Mouse (Mus musculus): Measurements from ENCODE around the gene Gcm2. TPM values are rescaled to one million over a fixed set of nuclear protein-coding genes. Genes with fewer than 3 reads are reported as not detected.

The Gcm2 gene
- polyA plus RNA-seq (2015; fragmentation: Nextera tagmentation; extraction: Ambion mirVana) = not detected in 2 replicates

DNA sequence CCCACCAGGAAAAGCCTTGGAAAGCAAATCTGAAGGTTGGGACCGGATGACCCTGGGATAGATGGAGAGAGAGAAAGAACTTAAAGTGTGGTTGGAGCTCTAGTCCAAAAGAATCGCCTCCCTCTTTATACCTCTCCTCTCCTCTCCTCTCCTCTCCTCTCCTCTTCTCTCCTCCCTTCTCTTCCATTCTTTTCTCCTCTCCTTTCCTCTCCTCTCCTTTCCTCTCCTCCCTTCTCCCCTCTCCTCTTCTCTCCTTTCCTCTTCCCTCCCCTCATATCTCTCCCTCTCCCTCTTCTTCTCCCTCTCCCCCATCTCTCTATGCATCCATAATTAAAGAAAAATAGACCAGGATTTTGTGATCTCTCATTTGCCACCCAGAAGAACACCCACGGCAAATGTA, at the start of gene Gcm2:
Gcm2 (minus strand) TSS at position 101 of the 400 bp plus-strand sequence.
- no peak within 1 kb of the TSS for H3K4me3 ChIP-seq (ENCODE audit: low read length)
- no peaks in the 10 kb centered on the region for H3K9me3 ChIP-seq (ENCODE audit: control insufficient read depth, low read length)
- H3K27ac ChIP-seq (ENCODE audit: low read depth, low read length) = no peak within 1 kb of the TSS
- no peak within 1 kb of the TSS for H3K4me2 ChIP-seq (ENCODE audit: low read length)
- no peak within 1 kb of the TSS for H3K9ac ChIP-seq (ENCODE audit: low read depth, low read length)
- H3K4me1 ChIP-seq (ENCODE audit: control insufficient read depth, insufficient read depth, low read depth, low read length) = no peaks in the 10 kb centered on the region
- no peaks in the 10 kb centered on the region; the same call in 1 of the 2 replicates for H3K27me3 ChIP-seq (replicated peaks; ENCODE audit: control insufficient read depth, insufficient read depth, low read length)
- WGBS = 70% methylated on average over 3 of the region's 3 CpGs
- no peak for ATAC-seq
- H3K36me3 ChIP-seq (ENCODE audit: control insufficient read depth, insufficient read depth, low read length) = no peaks in the 10 kb centered on the region

DNA sequence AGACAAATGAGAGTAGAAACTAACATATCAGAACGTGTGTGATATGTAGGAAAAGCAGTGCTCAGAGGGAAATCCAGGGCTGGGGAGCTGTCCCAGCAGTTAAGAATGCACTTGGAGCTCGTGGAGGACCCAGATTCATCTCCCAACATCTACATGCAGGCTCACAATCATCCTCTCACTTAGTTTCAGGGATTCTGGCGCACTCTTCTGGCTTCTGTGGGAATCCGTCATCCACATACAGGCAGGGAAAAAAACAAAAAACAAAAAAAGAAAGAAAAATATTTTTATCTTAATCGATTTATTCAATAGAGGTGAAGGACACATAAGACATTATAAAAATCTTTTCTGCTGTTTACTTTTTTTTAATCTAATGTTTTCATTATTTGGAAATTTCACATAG, 47.6 kb upstream of the Gcm2 start:
- no peak for ATAC-seq
- Histone ChIP-seq H3K4me1 (ENCODE audit: control insufficient read depth, insufficient read depth, low read depth, low read length) (no peaks in the 10 kb centered on the region), H3K9me3 (ENCODE audit: control insufficient read depth, low read length) (no peaks in the 10 kb centered on the region), H3K27me3 (replicated peaks; ENCODE audit: control insufficient read depth, insufficient read depth, low read length) (no peaks in the 10 kb centered on the region), H3K27ac (ENCODE audit: low read depth, low read length) (no peak overlapping the region), H3K4me3 (ENCODE audit: low read length) (no peak overlapping the region), H3K4me2 (ENCODE audit: low read length) (no peak overlapping the region), H3K9ac (ENCODE audit: low read depth, low read length) (no peak overlapping the region), H3K36me3 (ENCODE audit: control insufficient read depth, insufficient read depth, low read length) (no peaks in the 10 kb centered on the region)
- 60% methylated on average over 5 of the region's 5 CpGs for WGBS

DNA sequence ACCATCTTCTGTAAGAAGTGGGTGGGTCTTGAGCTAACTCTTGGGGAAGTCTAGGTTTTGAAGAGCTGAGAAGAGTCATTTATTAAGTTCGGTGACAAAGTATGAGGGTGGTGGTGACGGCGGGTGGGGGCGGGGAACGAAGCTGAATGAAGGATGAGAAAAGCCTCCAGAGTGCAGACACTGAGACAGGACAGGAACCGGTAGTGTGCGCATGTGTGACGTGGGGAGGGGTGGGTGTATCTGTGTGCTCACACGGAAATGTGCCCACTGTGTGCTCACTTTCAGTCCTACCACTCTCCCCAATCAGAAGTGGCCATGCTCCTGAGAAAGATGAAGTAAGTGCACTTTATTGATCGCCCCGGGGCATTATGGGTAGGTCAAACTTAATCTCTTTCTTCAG, 42.3 kb upstream of the Gcm2 start:
- no peaks in the 10 kb centered on the region for H3K9me3 ChIP-seq (ENCODE audit: control insufficient read depth, low read length)
- no peak overlapping the region for H3K4me3 ChIP-seq (ENCODE audit: low read length)
- no peak overlapping the region for H3K9ac ChIP-seq (ENCODE audit: low read depth, low read length)
- H3K4me2 ChIP-seq (ENCODE audit: low read length) = no peak overlapping the region
- ATAC-seq = no peak
- H3K4me1 ChIP-seq (ENCODE audit: control insufficient read depth, insufficient read depth, low read depth, low read length) = no peaks in the 10 kb centered on the region
- no peak overlapping the region for H3K27ac ChIP-seq (ENCODE audit: low read depth, low read length)
- WGBS = 86% methylated on average over 11 of the region's 11 CpGs
- no peaks in the 10 kb centered on the region for H3K27me3 ChIP-seq (replicated peaks; ENCODE audit: control insufficient read depth, insufficient read depth, low read length)
- H3K36me3 ChIP-seq (ENCODE audit: control insufficient read depth, insufficient read depth, low read length) = no peaks in the 10 kb centered on the region

DNA sequence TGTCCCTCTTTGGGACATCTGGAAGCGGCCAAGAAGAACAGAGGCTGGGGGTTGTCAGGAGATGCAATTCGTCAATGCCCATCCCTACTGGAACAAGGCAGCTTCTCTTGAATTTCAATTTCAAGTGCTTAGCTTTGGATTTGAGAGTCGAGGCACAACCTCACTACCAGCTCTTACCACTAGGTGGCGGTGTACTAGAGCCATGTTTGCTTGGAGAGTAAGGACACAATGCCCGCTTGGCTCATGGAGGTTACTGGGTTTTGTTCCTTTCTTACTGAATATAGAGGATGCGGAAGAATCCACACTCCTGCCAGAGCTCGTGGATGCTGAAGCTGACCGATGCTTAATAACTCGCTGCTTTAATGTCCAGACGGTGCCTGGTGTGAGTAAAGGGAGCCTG, 35.4 kb upstream of the Gcm2 start:
- Histone ChIP-seq H3K36me3 (ENCODE audit: control insufficient read depth, insufficient read depth, low read length) (no peaks in the 10 kb centered on the region), H3K4me1 (ENCODE audit: control insufficient read depth, insufficient read depth, low read depth, low read length) (no peaks in the 10 kb centered on the region), H3K27ac (ENCODE audit: low read depth, low read length) (no peak overlapping the region), H3K4me2 (ENCODE audit: low read length) (no peak overlapping the region), H3K9me3 (ENCODE audit: control insufficient read depth, low read length) (no peaks in the 10 kb centered on the region), H3K9ac (ENCODE audit: low read depth, low read length) (no peak overlapping the region), H3K27me3 (replicated peaks; ENCODE audit: control insufficient read depth, insufficient read depth, low read length) (no peaks in the 10 kb centered on the region), H3K4me3 (ENCODE audit: low read length) (no peak overlapping the region)
- 77% methylated on average over 10 of the region's 10 CpGs for WGBS
- no peak for ATAC-seq

DNA sequence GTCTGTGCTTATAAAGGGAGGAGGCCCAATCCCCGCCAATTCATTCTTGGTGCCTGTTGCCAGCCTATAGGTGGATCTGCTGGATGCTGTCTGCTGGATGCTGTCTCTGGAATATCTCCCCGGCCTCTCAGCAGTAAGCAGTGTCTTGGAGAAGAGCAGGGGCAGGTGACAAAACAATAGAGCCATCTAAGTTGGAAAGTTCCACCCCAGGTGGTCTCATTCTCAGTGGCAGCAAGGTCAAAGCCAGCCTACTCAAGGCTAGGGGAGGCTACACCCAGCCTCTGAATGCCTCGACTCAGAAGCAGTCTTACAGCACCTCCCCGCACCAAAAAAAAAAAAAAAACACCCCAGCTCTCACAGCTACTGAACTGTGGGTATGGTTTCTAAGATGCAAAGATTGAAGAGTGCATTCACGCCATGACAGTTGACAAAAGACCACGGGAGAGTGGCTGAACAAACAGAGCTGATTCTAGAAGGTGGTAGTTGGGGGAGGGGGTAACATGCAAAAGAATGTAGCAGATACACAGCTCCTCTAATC, 34.7 kb upstream of the Gcm2 start:
- Histone ChIP-seq H3K4me3 (ENCODE audit: low read length) (no peak overlapping the region), H3K27me3 (replicated peaks; ENCODE audit: control insufficient read depth, insufficient read depth, low read length) (no peaks in the 10 kb centered on the region), H3K9ac (ENCODE audit: low read depth, low read length) (no peak overlapping the region), H3K27ac (ENCODE audit: low read depth, low read length) (no peak overlapping the region), H3K4me1 (ENCODE audit: control insufficient read depth, insufficient read depth, low read depth, low read length) (no peaks in the 10 kb centered on the region), H3K4me2 (ENCODE audit: low read length) (no peak overlapping the region), H3K36me3 (ENCODE audit: control insufficient read depth, insufficient read depth, low read length) (no peaks in the 10 kb centered on the region), H3K9me3 (ENCODE audit: control insufficient read depth, low read length) (no peaks in the 10 kb centered on the region)
- no peak for ATAC-seq
- 61% methylated on average over 6 of the region's 6 CpGs for WGBS

DNA sequence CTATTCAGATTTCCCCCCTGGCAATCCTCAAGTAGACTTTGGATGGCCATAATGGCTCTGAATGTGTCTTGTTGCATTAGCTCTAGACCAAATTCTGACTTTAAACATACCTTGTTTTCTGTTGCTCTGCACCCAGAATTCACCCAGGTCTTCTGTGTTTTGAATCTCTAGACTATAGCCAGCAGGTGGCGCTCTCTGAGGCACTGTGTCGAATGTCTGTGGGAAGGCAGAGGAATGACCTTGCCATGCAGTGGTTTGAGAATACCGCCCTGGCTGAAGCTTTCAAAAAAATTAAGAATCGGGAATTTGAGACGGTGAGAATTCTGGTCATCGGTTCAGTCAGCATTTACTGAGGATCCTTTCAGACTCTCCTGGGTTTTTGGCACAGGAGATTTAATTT, 24.1 kb upstream of the Gcm2 start:
- H3K4me2 ChIP-seq (ENCODE audit: low read length) = no peak overlapping the region
- WGBS = 10% methylated on average over 6 of the region's 6 CpGs
- no peaks in the 10 kb centered on the region for H3K4me1 ChIP-seq (ENCODE audit: control insufficient read depth, insufficient read depth, low read depth, low read length)
- ATAC-seq = no peak
- H3K4me3 ChIP-seq (ENCODE audit: low read length) = no peak overlapping the region
- no peaks in the 10 kb centered on the region for H3K27me3 ChIP-seq (replicated peaks; ENCODE audit: control insufficient read depth, insufficient read depth, low read length)
- H3K9me3 ChIP-seq (ENCODE audit: control insufficient read depth, low read length) = no peaks in the 10 kb centered on the region
- no peaks in the 10 kb centered on the region for H3K36me3 ChIP-seq (ENCODE audit: control insufficient read depth, insufficient read depth, low read length)
- H3K9ac ChIP-seq (ENCODE audit: low read depth, low read length) = no peak overlapping the region
- no peak overlapping the region for H3K27ac ChIP-seq (ENCODE audit: low read depth, low read length)

DNA sequence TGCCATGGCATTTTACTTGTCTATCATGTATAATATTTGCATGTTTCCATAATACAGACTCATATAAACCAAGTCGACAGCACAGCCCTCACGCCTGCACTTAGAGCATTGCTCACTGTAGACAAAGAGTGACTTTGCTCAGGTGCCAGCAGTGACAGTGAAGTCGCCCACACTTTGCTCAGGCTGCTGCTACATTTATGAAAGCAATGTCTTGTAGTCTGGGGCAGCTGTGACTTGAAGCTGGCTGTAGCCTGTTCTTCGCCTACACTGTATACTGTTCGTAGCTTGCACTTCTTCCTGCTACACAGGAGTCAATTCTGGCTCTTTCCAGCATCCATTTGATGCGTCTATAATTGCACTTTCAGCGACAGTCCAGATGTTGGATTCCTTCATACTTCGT, 18.2 kb upstream of the Gcm2 start:
- no peak overlapping the region for H3K4me3 ChIP-seq (ENCODE audit: low read length)
- H3K9me3 ChIP-seq (ENCODE audit: control insufficient read depth, low read length) = no peaks in the 10 kb centered on the region
- no peak overlapping the region for H3K27ac ChIP-seq (ENCODE audit: low read depth, low read length)
- WGBS = 88% methylated on average over 8 of the region's 8 CpGs
- H3K36me3 ChIP-seq (ENCODE audit: control insufficient read depth, insufficient read depth, low read length) = no peaks in the 10 kb centered on the region
- H3K4me1 ChIP-seq (ENCODE audit: control insufficient read depth, insufficient read depth, low read depth, low read length) = no peaks in the 10 kb centered on the region
- no peaks in the 10 kb centered on the region for H3K27me3 ChIP-seq (replicated peaks; ENCODE audit: control insufficient read depth, insufficient read depth, low read length)
- H3K9ac ChIP-seq (ENCODE audit: low read depth, low read length) = no peak overlapping the region
- ATAC-seq = no peak
- no peak overlapping the region for H3K4me2 ChIP-seq (ENCODE audit: low read length)

DNA sequence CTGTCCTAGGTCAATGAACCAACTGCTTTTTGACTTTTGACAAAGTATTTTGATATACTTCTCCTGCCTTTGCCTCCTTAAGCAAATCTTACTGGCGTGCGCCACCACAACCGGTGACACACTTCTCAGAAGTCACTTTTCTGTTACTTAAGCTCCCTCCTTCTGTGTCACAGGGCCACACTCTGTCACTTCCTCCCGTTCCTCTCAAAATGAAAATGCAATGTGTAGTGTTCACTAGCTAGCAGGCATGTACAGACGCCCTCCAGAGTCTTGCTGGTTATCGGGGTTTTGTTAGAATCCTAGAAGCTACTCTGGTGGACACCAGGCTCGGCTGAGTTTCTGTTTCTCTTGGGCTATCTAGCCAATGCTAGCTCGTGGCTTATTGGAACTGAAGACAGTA, 17.5 kb upstream of the Gcm2 start:
- no peak overlapping the region for H3K27ac ChIP-seq (ENCODE audit: low read depth, low read length)
- WGBS = 87% methylated on average over 8 of the region's 8 CpGs
- H3K9me3 ChIP-seq (ENCODE audit: control insufficient read depth, low read length) = no peaks in the 10 kb centered on the region
- no peak overlapping the region for H3K4me2 ChIP-seq (ENCODE audit: low read length)
- no peaks in the 10 kb centered on the region for H3K36me3 ChIP-seq (ENCODE audit: control insufficient read depth, insufficient read depth, low read length)
- H3K4me3 ChIP-seq (ENCODE audit: low read length) = no peak overlapping the region
- no peaks in the 10 kb centered on the region for H3K27me3 ChIP-seq (replicated peaks; ENCODE audit: control insufficient read depth, insufficient read depth, low read length)
- H3K4me1 ChIP-seq (ENCODE audit: control insufficient read depth, insufficient read depth, low read depth, low read length) = no peaks in the 10 kb centered on the region
- no peak overlapping the region for H3K9ac ChIP-seq (ENCODE audit: low read depth, low read length)
- ATAC-seq = no peak

DNA sequence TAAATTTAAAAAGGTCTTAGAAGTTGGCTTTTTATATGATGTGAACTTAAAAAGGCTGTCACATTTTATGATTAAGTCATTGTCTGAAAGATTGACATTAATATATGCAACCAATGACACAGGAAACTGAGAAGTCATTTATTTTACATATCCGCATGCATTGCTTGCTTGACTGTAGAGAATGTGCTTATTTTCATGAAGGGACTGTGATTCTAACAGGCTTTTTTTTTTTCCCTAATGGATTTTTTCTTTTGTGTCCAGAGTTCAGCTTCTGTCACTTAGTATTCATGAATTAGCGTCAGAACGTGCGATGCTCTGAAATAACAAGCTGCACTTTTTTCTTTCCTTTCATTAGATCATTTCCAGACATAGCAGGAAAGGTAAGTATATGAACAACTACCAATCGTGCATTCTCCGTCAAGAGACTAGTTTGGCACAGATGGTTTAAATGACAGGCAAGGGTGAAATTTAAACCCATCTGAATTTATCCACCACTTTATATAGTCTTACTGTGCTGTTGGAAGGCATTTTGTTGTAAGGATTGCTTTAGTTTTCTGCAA, 12.9 kb upstream of the Gcm2 start:
- ATAC-seq = no peak
- Histone ChIP-seq H3K4me2 (ENCODE audit: low read length) (no peak overlapping the region), H3K9me3 (ENCODE audit: control insufficient read depth, low read length) (no peaks in the 10 kb centered on the region), H3K9ac (ENCODE audit: low read depth, low read length) (no peak overlapping the region), H3K27me3 (replicated peaks; ENCODE audit: control insufficient read depth, insufficient read depth, low read length) (no peaks in the 10 kb centered on the region), H3K4me3 (ENCODE audit: low read length) (no peak overlapping the region), H3K4me1 (ENCODE audit: control insufficient read depth, insufficient read depth, low read depth, low read length) (no peaks in the 10 kb centered on the region), H3K36me3 (ENCODE audit: control insufficient read depth, insufficient read depth, low read length) (no peaks in the 10 kb centered on the region), H3K27ac (ENCODE audit: low read depth, low read length) (no peak overlapping the region)
- WGBS = 58% methylated on average over 6 of the region's 6 CpGs
